Mouse (Mus musculus) spleen, postnatal 14 days (tissue): ENCODE data around the gene Degs1.
"Not testable (repeated sequence)": the region's sequence is repeated elsewhere in the genome, so short reads cannot be mapped to it uniquely, and the experiment has no call there.

Experiments used
- DNase-seq, 2 experiments: peaks; one replicate each; pipeline ENCODE4 v3.0.0; 2021 to 2022; ENCODE audit warnings: low spot score in 2 of 2

Gene Degs1

GRCm38 (mm10) chr1:182282091-182283075 is at the start of gene Degs1:
Gene Degs1, minus strand, starts transcription at chr1:182282804.
- DNase-seq = peak; percentile 96 to 97

- no peak for DNase-seq
Measured at GRCm38 (mm10) chr1:182325919-182326318, 43.3 kb upstream of the Degs1 start.

GRCm38 (mm10) chr1:182324552-182324951 is 41.9 kb upstream of the Degs1 start:
- DNase-seq = no peak

GRCm38 (mm10) chr1:182323139-182323538 is 40.5 kb upstream of the Degs1 start:
- no peak for DNase-seq

- no peak for DNase-seq
Measured at GRCm38 (mm10) chr1:182314201-182314600, 31.6 kb upstream of the Degs1 start.

GRCm38 (mm10) chr1:182313181-182313580 is 30.6 kb upstream of the Degs1 start:
- DNase-seq = no peak

GRCm38 (mm10) chr1:182311376-182311775 is 28.8 kb upstream of the Degs1 start:
- DNase-seq = no peak

GRCm38 (mm10) chr1:182310316-182310715 is 27.7 kb upstream of the Degs1 start:
- DNase-seq = no peak

GRCm38 (mm10) chr1:182309403-182309802 is 26.8 kb upstream of the Degs1 start:
- no peak for DNase-seq

GRCm38 (mm10) chr1:182302916-182303315 is 20.3 kb upstream of the Degs1 start:
- DNase-seq = no peak

- no peak for DNase-seq
Measured at GRCm38 (mm10) chr1:182302176-182302870, 19.7 kb upstream of the Degs1 start.

- no peak for DNase-seq
Measured at GRCm38 (mm10) chr1:182297821-182298220, 15.2 kb upstream of the Degs1 start.

- no peak for DNase-seq
Measured at GRCm38 (mm10) chr1:182297246-182297645, 14.6 kb upstream of the Degs1 start.

- no peak for DNase-seq
Measured at GRCm38 (mm10) chr1:182296816-182297215, 14.2 kb upstream of the Degs1 start.

- no peak for DNase-seq
Measured at GRCm38 (mm10) chr1:182296141-182296540, 13.5 kb upstream of the Degs1 start.

- DNase-seq = no peak
Measured at GRCm38 (mm10) chr1:182292291-182292690, 9.7 kb upstream of the Degs1 start.

- not testable (repeated sequence) for DNase-seq
Measured at GRCm38 (mm10) chr1:182290741-182291140, 8.1 kb upstream of the Degs1 start.

- DNase-seq = no peak
Measured at GRCm38 (mm10) chr1:182289781-182290180, 7.2 kb upstream of the Degs1 start.

GRCm38 (mm10) chr1:182288601-182289000 is 6.0 kb upstream of the Degs1 start:
- no peak for DNase-seq

GRCm38 (mm10) chr1:182287781-182288180 is 5.2 kb upstream of the Degs1 start:
- DNase-seq = no peak

GRCm38 (mm10) chr1:182284795-182285194 is 2.2 kb upstream of the Degs1 start:
- DNase-seq = no peak

GRCm38 (mm10) chr1:182283231-182283630 is 627 bp upstream of the Degs1 start:
- DNase-seq = peak in 1 of 2 experiments; percentile 5

- DNase-seq = peak in 1 of 2 experiments; percentile 26
Measured at GRCm38 (mm10) chr1:182281251-182281711, 1.3 kb downstream of the Degs1 start.
